Mouse (Mus musculus) liver, embryonic 12.5 days (tissue): ENCODE data around the gene Cdk5rap2. TPM values are rescaled to one million over a fixed set of nuclear protein-coding genes. Genes with fewer than 3 reads are reported as not detected.

Source experiments
- ATAC-seq: fragments of 200-750 bp; cut with Nextera tagmentation; 2 replicates; pipeline ENCODE4 v1.8.0; 2017; ENCODE audit warnings: moderate number of reproducible peaks, mild to moderate bottlenecking, moderate library complexity
- H3K27ac ChIP-seq: fragments of 300-500 bp; sonication (generic); 2 replicates; pipeline ENCODE4 v1.5.1; 2016; ENCODE audit warnings: mild to moderate bottlenecking
- H3K27me3 ChIP-seq: fragments of 300-500 bp; sonication (generic); replicated peaks from 2 replicates; pipeline ENCODE4 v1.6.1; 2016; ENCODE audit warnings: mild to moderate bottlenecking, moderate library complexity
- H3K36me3 ChIP-seq: fragments of 300-500 bp; sonication (generic); 2 replicates; pipeline ENCODE4 v1.6.1; 2016; ENCODE audit warnings: mild to moderate bottlenecking, moderate library complexity
- H3K4me1 ChIP-seq: fragments of 300-500 bp; sonication (generic); 2 replicates; pipeline ENCODE4 v1.6.1; 2016
- H3K4me2 ChIP-seq: fragments of 300-500 bp; sonication (generic); 2 replicates; pipeline ENCODE4 v1.6.1; 2016; ENCODE audit warnings: mild to moderate bottlenecking, moderate library complexity
- H3K4me3 ChIP-seq: fragments of 300-500 bp; sonication (generic); 2 replicates; pipeline ENCODE4 v1.5.1; 2016; ENCODE audit warnings: mild to moderate bottlenecking, moderate library complexity
- H3K9ac ChIP-seq: fragments of 300-500 bp; sonication (generic); 2 replicates; pipeline ENCODE4 v1.6.1; 2016; ENCODE audit warnings: mild to moderate bottlenecking, moderate library complexity
- H3K9me3 ChIP-seq: fragments of 300-500 bp; sonication (generic); replicated peaks from 2 replicates; pipeline ENCODE4 v1.6.1; 2016; ENCODE audit warnings: mild to moderate bottlenecking, moderate library complexity
- WGBS: fragments of 180-500 bp; shearing (Covaris S2); methylation state at CpG from one replicate; pipeline ENCODE4 v1.1.7; 2016; ENCODE audit not compliant: insufficient replicate concordance; 5-methylcytosine and 5-hydroxymethylcytosine counted together
- polyA plus RNA-seq: library from polyadenylated mRNA; unstranded; fragments of >200 nt; fragmentation: Nextera tagmentation; extraction: Ambion mirVana; gene quantifications from 2 replicates; pipeline ENCODE4 v1.2.1, GENCODE M21; 2016

The Cdk5rap2 gene
- polyA plus RNA-seq, 1 experiment from 2014 or later, result 11.7 TPM

- H3K36me3 ChIP-seq, result peaks cover 34% of the 10 kb centered on the region
- H3K4me2 ChIP-seq, result no peak overlapping the region
- no peak overlapping the region for H3K4me3 ChIP-seq
- no peak for ATAC-seq
- no peaks in the 10 kb centered on the region for H3K4me1 ChIP-seq
- H3K9ac ChIP-seq, result no peak overlapping the region
- no peaks in the 10 kb centered on the region for H3K27me3 ChIP-seq
- WGBS, result 86% methylated on average over 6 of the region's 6 CpGs
- no peak overlapping the region for H3K27ac ChIP-seq
- no peaks in the 10 kb centered on the region for H3K9me3 ChIP-seq
Observed at GRCm38 (mm10) chr4:70289361-70289760, 120.9 kb downstream of the Cdk5rap2 start.

GRCm38 (mm10) chr4:70283163-70283562, 127.1 kb downstream of the Cdk5rap2 start:
- no peaks in the 10 kb centered on the region for H3K9me3 ChIP-seq
- H3K4me1 ChIP-seq, result no peaks in the 10 kb centered on the region
- no peaks in the 10 kb centered on the region for H3K27me3 ChIP-seq
- no peak overlapping the region for H3K27ac ChIP-seq
- no peak overlapping the region for H3K9ac ChIP-seq
- WGBS, result 86% methylated on average over 9 of the region's 9 CpGs
- H3K4me3 ChIP-seq, result no peak overlapping the region
- H3K4me2 ChIP-seq, result no peak overlapping the region
- H3K36me3 ChIP-seq, result peaks cover 50% of the 10 kb centered on the region
- ATAC-seq, result no peak

GRCm38 (mm10) chr4:70278882-70279281, 131.4 kb downstream of the Cdk5rap2 start:
- H3K36me3 ChIP-seq, result peaks cover 41% of the 10 kb centered on the region
- no peak overlapping the region for H3K4me3 ChIP-seq
- no peak overlapping the region for H3K27ac ChIP-seq
- no peaks in the 10 kb centered on the region for H3K9me3 ChIP-seq
- H3K4me1 ChIP-seq, result no peaks in the 10 kb centered on the region
- no peak overlapping the region for H3K4me2 ChIP-seq
- no peak for ATAC-seq
- 83% methylated on average over 4 of the region's 4 CpGs for WGBS
- H3K9ac ChIP-seq, result no peak overlapping the region
- H3K27me3 ChIP-seq, result no peaks in the 10 kb centered on the region

- no peaks in the 10 kb centered on the region for H3K27me3 ChIP-seq
- no peak for ATAC-seq
- 83% methylated on average over 3 of the region's 3 CpGs for WGBS
- peaks cover 33% of the 10 kb centered on the region for H3K36me3 ChIP-seq
- H3K27ac ChIP-seq, result no peak overlapping the region
- H3K4me3 ChIP-seq, result no peak overlapping the region
- H3K9me3 ChIP-seq, result no peaks in the 10 kb centered on the region
- H3K9ac ChIP-seq, result no peak overlapping the region
- H3K4me2 ChIP-seq, result no peak overlapping the region
- H3K4me1 ChIP-seq, result no peaks in the 10 kb centered on the region
Observed at GRCm38 (mm10) chr4:70278057-70278456, 132.2 kb downstream of the Cdk5rap2 start.

GRCm38 (mm10) chr4:70272943-70273342, 137.3 kb downstream of the Cdk5rap2 start:
- H3K4me2 ChIP-seq, result no peak overlapping the region
- H3K9ac ChIP-seq, result no peak overlapping the region
- no peaks in the 10 kb centered on the region for H3K4me1 ChIP-seq
- peaks cover 28% of the 10 kb centered on the region for H3K36me3 ChIP-seq
- WGBS, result 79% methylated on average over 4 of the region's 4 CpGs
- no peaks in the 10 kb centered on the region for H3K9me3 ChIP-seq
- H3K27ac ChIP-seq, result no peak overlapping the region
- H3K27me3 ChIP-seq, result no peaks in the 10 kb centered on the region
- no peak for ATAC-seq
- no peak overlapping the region for H3K4me3 ChIP-seq

- WGBS, result 79% methylated on average over 4 of the region's 4 CpGs
- Histone ChIP-seq H3K9me3 (no peaks in the 10 kb centered on the region), H3K27ac (no peak overlapping the region), H3K4me3 (no peak overlapping the region), H3K9ac (no peak overlapping the region), H3K27me3 (no peaks in the 10 kb centered on the region), H3K4me1 (no peaks in the 10 kb centered on the region), H3K4me2 (no peak overlapping the region), H3K36me3 (peaks cover 28% of the 10 kb centered on the region)
- no peak for ATAC-seq
Observed at GRCm38 (mm10) chr4:70272527-70272926, 137.7 kb downstream of the Cdk5rap2 start.

- H3K4me2 ChIP-seq, result no peak overlapping the region
- H3K4me1 ChIP-seq, result peaks cover 8% of the 10 kb centered on the region
- H3K27ac ChIP-seq, result no peak overlapping the region
- no peak overlapping the region for H3K9ac ChIP-seq
- no peak for ATAC-seq
- H3K9me3 ChIP-seq, result no peaks in the 10 kb centered on the region
- no peak overlapping the region for H3K4me3 ChIP-seq
- WGBS, result 71% methylated on average over 2 of the region's 2 CpGs
- H3K36me3 ChIP-seq, result peaks cover 53% of the 10 kb centered on the region
- H3K27me3 ChIP-seq, result no peaks in the 10 kb centered on the region
Observed at GRCm38 (mm10) chr4:70267213-70267906, 142.9 kb downstream of the Cdk5rap2 start.

GRCm38 (mm10) chr4:70265248-70265647, 145.0 kb downstream of the Cdk5rap2 start:
- no peaks in the 10 kb centered on the region for H3K9me3 ChIP-seq
- WGBS, result 67% methylated on average over 6 of the region's 6 CpGs
- no peaks in the 10 kb centered on the region for H3K27me3 ChIP-seq
- no peak overlapping the region for H3K4me3 ChIP-seq
- no peak overlapping the region for H3K27ac ChIP-seq
- no peak overlapping the region for H3K4me2 ChIP-seq
- H3K4me1 ChIP-seq, result peaks cover 28% of the 10 kb centered on the region
- ATAC-seq, result no peak
- no peak overlapping the region for H3K9ac ChIP-seq
- peaks cover 44% of the 10 kb centered on the region for H3K36me3 ChIP-seq

- no peak overlapping the region for H3K9ac ChIP-seq
- H3K9me3 ChIP-seq, result no peaks in the 10 kb centered on the region
- peaks cover 48% of the 10 kb centered on the region for H3K36me3 ChIP-seq
- ATAC-seq, result no peak
- no peaks in the 10 kb centered on the region for H3K27me3 ChIP-seq
- 62% methylated on average over 5 of the region's 5 CpGs for WGBS
- no peak overlapping the region for H3K4me3 ChIP-seq
- peaks cover 28% of the 10 kb centered on the region for H3K4me1 ChIP-seq
- H3K27ac ChIP-seq, result no peak overlapping the region
- no peak overlapping the region for H3K4me2 ChIP-seq
Observed at GRCm38 (mm10) chr4:70262850-70263249, 147.4 kb downstream of the Cdk5rap2 start.

- peak; percentile 91 for ATAC-seq
- no peak overlapping the region for H3K9ac ChIP-seq
- WGBS, result 36% methylated on average over 5 of the region's 5 CpGs
Observed at GRCm38 (mm10) chr4:70261315-70261714, 148.9 kb downstream of the Cdk5rap2 start.

GRCm38 (mm10) chr4:70260419-70260807, 149.8 kb downstream of the Cdk5rap2 start:
- H3K27me3 ChIP-seq, result no peaks in the 10 kb centered on the region
- H3K9me3 ChIP-seq, result no peaks in the 10 kb centered on the region
- no peak for ATAC-seq
- no peak overlapping the region for H3K4me3 ChIP-seq
- WGBS, result 83% methylated on average over 11 of the region's 11 CpGs
- H3K27ac ChIP-seq, result no peak overlapping the region
- H3K36me3 ChIP-seq, result peaks cover 56% of the 10 kb centered on the region
- H3K9ac ChIP-seq, result no peak overlapping the region
- no peak overlapping the region for H3K4me2 ChIP-seq
- peaks cover 28% of the 10 kb centered on the region for H3K4me1 ChIP-seq

More at GRCm38 (mm10) chr4:70261315-70261714, 148.9 kb downstream of the Cdk5rap2 start:
- H3K4me1 ChIP-seq, result peaks cover 28% of the 10 kb centered on the region
- H3K4me3 ChIP-seq, result no peak overlapping the region
- H3K27me3 ChIP-seq, result no peaks in the 10 kb centered on the region
- peak overlapping the region; percentile 48 for H3K27ac ChIP-seq
- H3K9me3 ChIP-seq, result no peaks in the 10 kb centered on the region
- peaks cover 51% of the 10 kb centered on the region for H3K36me3 ChIP-seq
- H3K4me2 ChIP-seq, result peak overlapping the region; percentile 34

GRCm38 (mm10) chr4:70259726-70260418, 150.4 kb downstream of the Cdk5rap2 start:
- H3K27ac ChIP-seq, result no peak overlapping the region
- no peak overlapping the region for H3K4me2 ChIP-seq
- ATAC-seq, result no peak
- H3K9ac ChIP-seq, result no peak overlapping the region
- no peaks in the 10 kb centered on the region for H3K27me3 ChIP-seq
- H3K36me3 ChIP-seq, result peaks cover 61% of the 10 kb centered on the region
- peaks cover 28% of the 10 kb centered on the region for H3K4me1 ChIP-seq
- 86% methylated on average over 3 of the region's 3 CpGs for WGBS
- no peak overlapping the region for H3K4me3 ChIP-seq
- no peaks in the 10 kb centered on the region for H3K9me3 ChIP-seq
